Mouse (Mus musculus) urinary bladder, postnatal 10 days (tissue): Measurements from ENCODE around the gene Fhod1.

ENCODE experiments used
- DNase-seq: peaks from one replicate; pipeline ENCODE4 v3.0.0; 2022; ENCODE audit warnings: low spot score

Fhod1 gene

GRCm38 (mm10) chr8:105347428-105348221 lies at the start of gene Fhod1:
Fhod1 (minus strand) TSS chr8:105347953.
- DNase-seq, result peak; percentile 74

- DNase-seq, result no peak
Observed at GRCm38 (mm10) chr8:105393915-105394314, 46.2 kb upstream of the Fhod1 start.

GRCm38 (mm10) chr8:105393089-105393787 lies 45.5 kb upstream of the Fhod1 start:
- DNase-seq, result no peak

- DNase-seq, result no peak
Observed at GRCm38 (mm10) chr8:105389096-105389495, 41.3 kb upstream of the Fhod1 start.

- no peak for DNase-seq
Observed at GRCm38 (mm10) chr8:105387151-105387550, 39.4 kb upstream of the Fhod1 start.

GRCm38 (mm10) chr8:105384070-105384469 lies 36.3 kb upstream of the Fhod1 start:
- no peak for DNase-seq

- DNase-seq, result no peak
Observed at GRCm38 (mm10) chr8:105380308-105380707, 32.6 kb upstream of the Fhod1 start.

- DNase-seq, result no peak
Observed at GRCm38 (mm10) chr8:105378673-105379072, 30.9 kb upstream of the Fhod1 start.

- DNase-seq, result no peak
Observed at GRCm38 (mm10) chr8:105374513-105374966, 26.8 kb upstream of the Fhod1 start.

GRCm38 (mm10) chr8:105373032-105373431 lies 25.3 kb upstream of the Fhod1 start, which contains the start of gene Plekhg4:
Plekhg4 (plus strand) TSS chr8:105373274.
- no peak for DNase-seq

- no peak for DNase-seq
Observed at GRCm38 (mm10) chr8:105372473-105372872, 24.7 kb upstream of the Fhod1 start.

- DNase-seq, result no peak
Observed at GRCm38 (mm10) chr8:105367107-105367506, 19.4 kb upstream of the Fhod1 start.

GRCm38 (mm10) chr8:105361751-105362702 lies 14.3 kb upstream of the Fhod1 start:
- DNase-seq, result no peak

- DNase-seq, result no peak
Observed at GRCm38 (mm10) chr8:105359646-105360045, 11.9 kb upstream of the Fhod1 start.

- no peak for DNase-seq
Observed at GRCm38 (mm10) chr8:105359208-105359607, 11.5 kb upstream of the Fhod1 start.

- DNase-seq, result no peak
Observed at GRCm38 (mm10) chr8:105356681-105357080, 8.9 kb upstream of the Fhod1 start.

GRCm38 (mm10) chr8:105355179-105356024 lies 7.6 kb upstream of the Fhod1 start:
- DNase-seq, result no peak

- DNase-seq, result no peak
Observed at GRCm38 (mm10) chr8:105354549-105354948, 6.8 kb upstream of the Fhod1 start.

- no peak for DNase-seq
Observed at GRCm38 (mm10) chr8:105353583-105354135, 5.9 kb upstream of the Fhod1 start.

GRCm38 (mm10) chr8:105350186-105350585 lies 2.4 kb upstream of the Fhod1 start:
- no peak for DNase-seq
